Mouse (Mus musculus) gastrocnemius, adult 18-20 months (tissue): ENCODE data around the gene Ccnt1. TPM values are rescaled to one million over a fixed set of nuclear protein-coding genes. Genes with fewer than 3 reads are reported as not detected.
A peak's percentile ranks its signal among the peaks of the same experiment; 100 is the strongest.
"Not testable (repeated sequence)": the region's sequence is repeated elsewhere in the genome, so short reads cannot be mapped to it uniquely, and the experiment has no call there.

ENCODE experiments used
- DNase-seq: peaks from one replicate; pipeline ENCODE4 v3.0.0; 2021; ENCODE audit warnings: low spot score
- total RNA-seq, 2 experiments: library from RNA; stranded (reverse); gene quantifications; 2 replicates each; pipeline ENCODE4 v1.2.3; 2021

Gene Ccnt1
- total RNA-seq, 2 experiments from 2014 or later = 21.1 to 24.3 TPM

- DNase-seq = no peak
Measured at GRCm38 (mm10) chr15:98546843-98547242, 23.9 kb downstream of the Ccnt1 start.

DNA sequence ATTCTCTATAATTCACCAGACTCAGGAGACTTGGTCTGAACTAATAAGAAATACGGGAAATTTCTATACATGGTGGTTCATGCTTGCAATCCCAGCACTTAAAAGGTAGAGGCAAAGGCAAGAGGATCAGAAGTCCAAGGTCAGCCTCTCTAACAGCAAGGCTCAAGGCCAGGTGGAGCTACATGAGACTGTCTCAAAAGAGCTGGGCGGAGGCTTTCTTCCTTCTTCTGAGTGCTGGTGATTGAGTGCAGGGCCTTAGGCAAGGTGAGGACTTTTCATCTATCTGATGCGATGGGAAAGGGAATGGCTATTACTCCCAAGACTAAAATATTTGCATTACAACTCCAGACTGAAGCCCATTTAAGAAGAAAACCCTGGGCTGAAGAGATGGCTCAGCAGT lies 25.6 kb downstream of the Ccnt1 start:
- DNase-seq = no peak

DNA sequence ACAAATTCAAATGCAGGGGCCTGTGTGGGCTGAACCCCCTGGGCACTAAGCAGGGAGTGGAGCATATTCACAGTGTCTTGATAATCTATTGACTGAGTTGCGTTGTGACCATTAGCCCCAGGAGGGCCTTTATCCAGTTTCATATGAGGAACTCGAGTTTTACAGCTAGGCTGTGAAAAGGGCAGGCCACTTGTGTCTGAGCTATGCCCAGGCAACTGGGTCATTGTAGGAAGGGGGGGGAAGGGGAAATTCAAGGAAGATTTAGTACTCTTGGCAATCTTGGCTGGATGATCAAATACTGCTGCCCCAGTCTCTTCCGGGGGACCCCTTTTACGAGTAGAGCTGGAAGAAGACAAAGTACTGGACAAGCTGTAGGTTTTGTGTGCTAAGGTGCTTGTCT lies 27.4 kb downstream of the Ccnt1 start:
- DNase-seq = peak; percentile 39

- DNase-seq = no peak
Measured at GRCm38 (mm10) chr15:98541064-98541463, 29.7 kb downstream of the Ccnt1 start.

GRCm38 (mm10) chr15:98537923-98538322 lies 32.8 kb downstream of the Ccnt1 start:
- no peak for DNase-seq

GRCm38 (mm10) chr15:98536828-98537510 lies 33.8 kb downstream of the Ccnt1 start:
- DNase-seq = no peak

GRCm38 (mm10) chr15:98535921-98536320 lies 34.8 kb downstream of the Ccnt1 start:
- DNase-seq = no peak

DNA sequence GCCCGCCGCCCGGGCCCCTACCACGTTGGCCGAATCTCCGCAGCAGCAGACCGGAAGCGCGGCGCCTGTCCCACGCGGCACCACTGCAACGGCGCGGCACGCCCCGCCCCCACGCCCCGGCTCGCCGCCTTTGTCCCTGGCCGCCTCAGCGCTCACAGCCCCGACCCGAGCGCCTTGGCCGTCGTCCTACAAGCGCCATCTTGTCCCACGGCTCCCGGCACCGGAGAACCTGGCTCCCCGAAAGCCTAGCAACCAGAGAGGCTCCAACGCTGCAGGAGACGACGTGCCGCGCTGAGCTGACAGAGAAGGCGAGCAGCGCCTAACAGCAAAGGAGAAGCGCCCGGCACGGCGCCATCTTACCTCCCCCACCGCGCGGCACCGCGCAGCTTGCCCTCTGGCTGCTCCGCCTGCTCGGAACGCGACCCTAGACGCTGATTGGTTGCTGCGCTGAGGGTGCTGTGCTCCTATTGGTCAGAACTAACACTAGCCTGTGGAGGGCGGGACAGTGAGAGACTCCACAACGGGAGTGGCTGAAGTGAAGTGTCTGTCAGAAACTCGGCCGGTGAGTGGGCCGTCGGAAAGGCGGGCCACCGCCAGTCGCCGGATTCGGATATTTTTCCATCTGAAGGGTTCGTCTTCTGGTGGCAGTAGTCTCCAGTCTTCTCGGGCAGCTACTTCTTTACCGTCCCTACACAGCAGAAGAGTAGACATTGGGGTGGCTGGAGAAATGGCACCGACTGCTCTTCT lies 36.7 kb downstream of the Ccnt1 start, which contains the start of gene Kansl2:
Gene Kansl2, minus strand, starts transcription at position 384 of the 747 bp plus-strand sequence.
- DNase-seq = peak; percentile 99

- no peak for DNase-seq
Measured at GRCm38 (mm10) chr15:98533035-98533531, 37.6 kb downstream of the Ccnt1 start.

DNA sequence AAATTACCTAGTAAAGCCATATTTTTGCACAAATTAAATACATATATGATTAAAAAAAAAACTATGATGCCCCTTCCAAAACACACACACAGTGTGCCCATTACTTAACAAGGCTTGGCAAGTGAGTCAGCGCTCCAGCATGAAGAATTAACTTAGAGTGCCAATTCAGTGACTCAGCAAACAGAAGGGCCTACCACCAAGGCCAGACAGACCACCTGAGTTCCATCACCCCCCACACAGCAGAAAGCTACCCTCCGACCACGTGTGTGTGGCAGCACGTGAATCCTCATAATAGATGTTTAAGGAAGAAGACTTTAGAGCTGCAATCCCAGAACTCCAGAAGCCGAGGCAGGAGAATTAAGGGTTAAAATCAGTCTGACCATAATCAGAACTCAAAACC lies 38.4 kb downstream of the Ccnt1 start:
- no peak for DNase-seq

GRCm38 (mm10) chr15:98528066-98528563 lies 42.6 kb downstream of the Ccnt1 start:
- no peak for DNase-seq

DNA sequence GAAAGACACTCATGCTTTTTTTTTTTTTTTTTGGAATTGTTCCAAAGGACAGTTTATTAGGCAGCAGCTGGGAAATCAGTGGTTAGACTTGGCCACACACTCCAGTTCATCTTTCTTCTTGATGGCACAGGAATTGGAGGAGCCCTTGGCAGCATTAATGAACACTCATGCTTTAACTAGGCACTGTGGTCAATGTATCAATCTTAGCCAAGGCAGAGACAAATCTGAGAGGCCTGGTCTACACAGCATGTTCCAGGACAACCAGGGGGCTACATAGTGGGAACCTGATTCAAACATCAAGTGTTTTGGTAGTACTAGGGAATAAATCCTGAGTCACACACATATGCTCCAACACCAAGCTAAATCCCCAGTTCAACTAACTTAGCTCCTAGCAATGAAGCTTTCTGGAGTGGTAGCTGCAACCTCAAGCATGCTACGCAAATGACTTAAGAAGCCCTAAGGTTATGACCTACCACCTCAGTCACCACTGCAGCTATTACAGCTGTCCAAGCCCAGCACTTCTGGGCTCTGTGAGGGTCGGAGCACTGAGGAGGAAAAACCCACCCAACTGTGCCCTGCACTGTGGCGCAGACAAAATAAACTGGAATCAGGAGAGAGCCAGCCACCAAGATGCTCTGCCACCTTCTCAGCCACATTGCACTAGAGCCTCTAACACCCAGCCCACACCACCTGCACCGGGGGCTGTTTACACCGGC lies 43.5 kb downstream of the Ccnt1 start:
- DNase-seq = no peak

GRCm38 (mm10) chr15:98526057-98526456 lies 44.7 kb downstream of the Ccnt1 start:
- DNase-seq = no peak

DNA sequence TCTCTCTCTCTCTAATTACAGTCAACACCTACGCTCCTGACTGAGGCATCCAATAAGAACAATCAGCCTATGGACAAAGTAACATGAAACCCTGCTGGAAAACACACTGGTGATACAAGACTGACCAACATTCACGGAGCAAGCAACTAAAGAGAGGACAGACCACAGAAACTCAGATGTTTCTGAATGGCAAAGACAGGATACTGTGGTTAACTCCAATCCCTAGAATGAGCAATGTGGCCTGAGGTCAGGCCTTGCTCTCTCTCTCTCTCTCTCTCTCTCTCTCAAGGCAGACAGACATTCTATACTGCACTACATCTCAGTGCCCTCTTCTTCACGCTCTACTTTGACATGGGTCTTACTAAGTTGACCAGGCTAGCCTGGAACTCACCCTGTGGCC lies 49.5 kb downstream of the Ccnt1 start:
- DNase-seq = no peak

DNA sequence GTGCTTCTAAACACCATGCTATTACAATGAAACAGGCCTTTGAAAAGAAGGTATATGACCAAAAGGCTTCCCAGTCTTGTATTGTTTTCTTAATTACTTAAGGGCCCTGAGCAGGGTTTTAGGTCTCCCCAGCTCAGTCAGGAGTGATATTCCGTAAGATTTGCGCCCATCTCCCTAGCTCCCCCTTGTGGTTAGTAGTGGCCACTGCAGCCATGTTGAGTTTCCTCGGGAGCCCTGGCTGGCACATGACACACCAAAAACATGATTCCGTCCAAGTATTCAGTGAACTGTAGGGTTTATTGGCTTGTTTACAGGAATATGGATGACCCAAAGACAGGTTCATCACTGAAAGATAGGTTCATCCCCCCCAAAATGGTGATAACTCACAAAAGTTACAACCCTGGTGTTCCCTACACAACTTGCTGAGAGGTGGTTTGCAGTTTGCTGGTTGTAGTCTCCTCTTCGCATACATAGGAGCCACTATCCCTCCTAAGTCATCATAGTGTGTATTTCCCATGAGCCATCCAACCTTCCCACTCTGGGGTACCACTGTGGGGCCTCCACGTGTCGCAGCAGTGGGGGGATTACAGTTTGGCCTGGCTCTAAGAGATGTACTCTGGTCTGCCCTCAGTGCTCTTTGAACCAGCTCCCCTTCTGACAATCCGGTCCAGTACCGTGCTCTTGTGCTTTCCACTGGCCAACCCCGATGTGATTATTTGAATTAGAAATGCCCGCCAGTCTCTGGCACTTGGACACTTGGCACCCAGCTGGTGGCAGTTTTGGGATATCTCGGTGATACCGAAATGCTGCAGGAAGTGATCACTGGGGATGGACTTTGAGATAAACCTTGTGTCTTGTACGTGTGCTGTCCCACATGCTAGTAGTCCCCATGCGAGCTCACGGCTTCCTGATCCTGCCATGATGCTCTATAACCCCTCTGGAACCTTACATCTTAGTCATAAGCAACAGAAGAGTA lies 53.1 kb downstream of the Ccnt1 start:
- peak; percentile 66 for DNase-seq

DNA sequence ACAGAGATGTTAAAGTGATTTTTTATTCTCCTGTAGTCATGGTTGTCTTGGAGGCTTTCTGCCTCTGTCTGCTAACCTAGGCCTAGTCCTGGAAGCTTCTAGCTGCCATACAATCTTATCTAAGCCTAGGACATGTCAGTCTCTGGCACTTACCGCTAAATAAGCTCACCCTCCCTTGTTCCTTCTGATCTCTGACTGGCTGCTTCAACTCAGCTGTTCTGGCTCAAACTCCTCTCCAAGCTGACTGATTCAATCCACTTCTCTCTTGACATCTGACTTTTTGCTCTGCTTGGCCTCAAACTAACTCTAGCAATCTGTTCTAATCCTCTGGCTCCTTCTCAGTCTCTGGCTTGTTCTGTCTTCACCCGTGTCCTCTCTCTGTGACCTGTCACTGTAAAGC lies 55.9 kb downstream of the Ccnt1 start:
- not testable (repeated sequence) for DNase-seq

- DNase-seq = no peak
Measured at GRCm38 (mm10) chr15:98514146-98514545, 56.6 kb downstream of the Ccnt1 start.

- not testable (repeated sequence) for DNase-seq
Measured at GRCm38 (mm10) chr15:98513676-98514075, 57.0 kb downstream of the Ccnt1 start.

GRCm38 (mm10) chr15:98512799-98513321 lies 57.9 kb downstream of the Ccnt1 start:
- peak; percentile 48 for DNase-seq

- no peak for DNase-seq
Measured at GRCm38 (mm10) chr15:98512232-98512631, 58.5 kb downstream of the Ccnt1 start.
